Mouse (Mus musculus): ENCODE data around the gene Ccr10. TPM values are rescaled to one million over a fixed set of nuclear protein-coding genes. Genes with fewer than 3 reads are reported as not detected.

Gene Ccr10
- total and polyA plus RNA-seq, 2 experiments from 2014 or later: 0.16 to 0.88 TPM

GRCm38 (mm10) chr11:101148751-101149150, 26.5 kb downstream of the Ccr10 start:
- Histone ChIP-seq H3K27ac (peak overlapping the region; percentile 41), H3K4me1 (ENCODE audit: insufficient read depth, low read length) (0 out of 2 replicates have a peak, but pooled peaks cover under 1% of the 10 kb centered on the region), H3K4me3 (ENCODE audit: low read length) (no peak overlapping the region), H3K9ac (replicated peaks; ENCODE audit: low read length) (no peak overlapping the region), H3K9me3 (ENCODE audit: low read length) (no peaks in the 10 kb centered on the region), H3K36me3 (ENCODE audit: insufficient read depth, low read length) (no peaks in the 10 kb centered on the region), H3K4me2 (ENCODE audit: low read depth, low read length) (no peak overlapping the region), H3K27me3 (ENCODE audit: insufficient read depth, low read length) (no peaks in the 10 kb centered on the region)
- 72% methylated on average over 10 of the region's 10 CpGs for WGBS
- no peak for TF ChIP-seq CTCF (IDR thresholded peaks at IDR 0.05; ENCODE audit: low read depth)
- ATAC-seq (no peak), DNase-seq (ENCODE audit: low spot score) (no peak)

GRCm38 (mm10) chr11:101146377-101146776, 28.9 kb downstream of the Ccr10 start:
- H3K27me3 ChIP-seq (ENCODE audit: insufficient read depth, low read length): no peaks in the 10 kb centered on the region
- DNase-seq (ENCODE audit: low spot score): peak; percentile 88
- H3K4me1 ChIP-seq (ENCODE audit: insufficient read depth, low read length): peaks cover 5% of the 10 kb centered on the region; the same call in 1 of the 2 replicates
- H3K9ac ChIP-seq (replicated peaks; ENCODE audit: low read length): no peak overlapping the region; the same call in 1 of the 2 replicates
- WGBS: 13% methylated on average over 10 of the region's 10 CpGs
- TF ChIP-seq CTCF (IDR thresholded peaks at IDR 0.05; ENCODE audit: low read depth): no peak
- H3K36me3 ChIP-seq (ENCODE audit: insufficient read depth, low read length): no peaks in the 10 kb centered on the region
- peak; percentile 59; the same call in 1 of the 2 replicates for ATAC-seq
- H3K27ac ChIP-seq: peak overlapping the region; percentile 48
- no peak overlapping the region for H3K4me3 ChIP-seq (ENCODE audit: low read length)
- H3K9me3 ChIP-seq (ENCODE audit: low read length): no peaks in the 10 kb centered on the region
- H3K4me2 ChIP-seq (ENCODE audit: low read depth, low read length): 0 out of 2 replicates have a peak overlapping the region, but pooled peaks have one; percentile 16

GRCm38 (mm10) chr11:101143338-101144225, 31.7 kb downstream of the Ccr10 start:
- no peaks in the 10 kb centered on the region for H3K27me3 ChIP-seq (ENCODE audit: insufficient read depth, low read length)
- peak overlapping the region; percentile 51; the same call in 1 of the 2 replicates for H3K27ac ChIP-seq
- TF ChIP-seq CTCF (IDR thresholded peaks at IDR 0.05; ENCODE audit: low read depth): no peak
- H3K9me3 ChIP-seq (ENCODE audit: low read length): no peaks in the 10 kb centered on the region
- peaks cover 5% of the 10 kb centered on the region; the same call in 1 of the 2 replicates for H3K4me1 ChIP-seq (ENCODE audit: insufficient read depth, low read length)
- 0 out of 2 replicates have a peak overlapping the region, but pooled peaks have one; percentile 28 for H3K9ac ChIP-seq (replicated peaks; ENCODE audit: low read length)
- peak overlapping the region; percentile 55 for H3K4me2 ChIP-seq (ENCODE audit: low read depth, low read length)
- peak overlapping the region; percentile 25 for H3K4me3 ChIP-seq (ENCODE audit: low read length)
- DNase-seq (ENCODE audit: low spot score): peak; percentile 76
- no peaks in the 10 kb centered on the region for H3K36me3 ChIP-seq (ENCODE audit: insufficient read depth, low read length)
- peak; percentile 57; the same call in 1 of the 2 replicates for ATAC-seq
- WGBS: 18% methylated on average over 18 of the region's 19 CpGs

DNA sequence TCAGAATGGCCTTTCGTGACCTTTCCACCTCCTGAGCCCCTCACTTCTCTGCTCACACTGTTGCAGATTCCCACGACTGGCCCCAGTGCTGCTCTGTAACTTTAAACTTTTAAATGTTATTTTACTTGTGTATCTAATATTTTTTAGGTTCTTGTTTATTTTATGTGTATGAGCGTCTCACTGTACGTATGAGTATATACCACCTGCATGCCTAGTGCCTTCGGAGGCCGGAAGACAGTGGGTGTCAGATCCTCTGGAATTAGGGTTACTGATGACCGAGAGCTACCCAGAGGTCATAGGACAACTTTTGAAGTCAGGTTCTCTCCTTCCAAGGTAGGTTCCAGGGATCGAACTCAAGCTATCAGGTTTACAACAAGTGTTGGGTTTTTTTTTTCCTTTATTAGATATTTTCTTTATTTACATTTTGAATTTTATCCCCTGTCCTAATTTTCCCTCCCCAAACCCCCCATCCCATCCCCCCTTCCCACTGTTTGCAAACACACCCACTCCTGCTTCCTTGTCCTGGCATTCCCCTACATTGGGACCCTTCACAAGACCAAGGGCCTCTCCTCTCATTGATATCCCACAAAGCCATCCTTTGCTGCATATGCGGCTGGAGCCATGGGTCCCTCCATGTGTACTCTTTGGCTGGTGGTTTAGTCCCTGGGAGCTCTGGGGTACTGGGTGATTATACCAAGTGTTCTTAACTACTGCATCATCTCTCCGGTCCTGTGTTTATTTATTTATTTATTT, 32.9 kb downstream of the Ccr10 start:
- no peak overlapping the region for H3K4me3 ChIP-seq (ENCODE audit: low read length)
- no peak for TF ChIP-seq CTCF (IDR thresholded peaks at IDR 0.05; ENCODE audit: low read depth)
- DNase-seq (ENCODE audit: low spot score) (no peak), ATAC-seq (no peak)
- no peak overlapping the region for H3K27ac ChIP-seq
- H3K27me3 ChIP-seq (ENCODE audit: insufficient read depth, low read length): no peaks in the 10 kb centered on the region
- no peaks in the 10 kb centered on the region for H3K9me3 ChIP-seq (ENCODE audit: low read length)
- 88% methylated on average over 10 of the region's 10 CpGs for WGBS
- H3K36me3 ChIP-seq (ENCODE audit: insufficient read depth, low read length): no peaks in the 10 kb centered on the region
- no peak overlapping the region for H3K4me2 ChIP-seq (ENCODE audit: low read depth, low read length)
- no peak overlapping the region for H3K9ac ChIP-seq (replicated peaks; ENCODE audit: low read length)
- H3K4me1 ChIP-seq (ENCODE audit: insufficient read depth, low read length): peaks cover 5% of the 10 kb centered on the region; the same call in 1 of the 2 replicates

- no peak for DNase-seq (ENCODE audit: low spot score)
- Histone ChIP-seq H3K27me3 (ENCODE audit: insufficient read depth, low read length) (no peaks in the 10 kb centered on the region), H3K4me3 (ENCODE audit: low read length) (no peak overlapping the region), H3K4me2 (ENCODE audit: low read depth, low read length) (no peak overlapping the region), H3K36me3 (ENCODE audit: insufficient read depth, low read length) (no peaks in the 10 kb centered on the region), H3K4me1 (ENCODE audit: insufficient read depth, low read length) (peaks cover 5% of the 10 kb centered on the region; the same call in 1 of the 2 replicates), H3K27ac (no peak overlapping the region), H3K9ac (replicated peaks; ENCODE audit: low read length) (no peak overlapping the region), H3K9me3 (ENCODE audit: low read length) (no peaks in the 10 kb centered on the region)
- ATAC-seq: no peak
- WGBS: 81% methylated on average over 8 of the region's 8 CpGs
- no peak for TF ChIP-seq CTCF (IDR thresholded peaks at IDR 0.05; ENCODE audit: low read depth)
Measured at GRCm38 (mm10) chr11:101141088-101141487, 34.2 kb downstream of the Ccr10 start.

- H3K4me1 ChIP-seq (ENCODE audit: insufficient read depth, low read length): peaks cover 5% of the 10 kb centered on the region; the same call in 1 of the 2 replicates
- 40% methylated on average over 27 of the region's 27 CpGs for WGBS
- peak overlapping the region; percentile 19; the same call in 1 of the 2 replicates for H3K4me3 ChIP-seq (ENCODE audit: low read length)
- H3K27ac ChIP-seq: peak overlapping the region; percentile 41; the same call in 1 of the 2 replicates
- H3K4me2 ChIP-seq (ENCODE audit: low read depth, low read length): peak overlapping the region; percentile 48
- H3K9me3 ChIP-seq (ENCODE audit: low read length): no peaks in the 10 kb centered on the region
- 0 out of 2 replicates have a peak overlapping the region, but pooled peaks have one; percentile 28 for H3K9ac ChIP-seq (replicated peaks; ENCODE audit: low read length)
- TF ChIP-seq CTCF (IDR thresholded peaks at IDR 0.05; ENCODE audit: low read depth): no peak
- no peak for ATAC-seq
- no peaks in the 10 kb centered on the region for H3K36me3 ChIP-seq (ENCODE audit: insufficient read depth, low read length)
- no peaks in the 10 kb centered on the region for H3K27me3 ChIP-seq (ENCODE audit: insufficient read depth, low read length)
- DNase-seq (ENCODE audit: low spot score): peak; percentile 49
Measured at GRCm38 (mm10) chr11:101140164-101140819, 35.0 kb downstream of the Ccr10 start.

Measured in hindbrain, postnatal 0 days (tissue).